Mouse (Mus musculus): ENCODE measurements around the gene Sat1. TPM values are rescaled to one million over a fixed set of nuclear protein-coding genes. Genes with fewer than 3 reads are reported as not detected.

Gene Sat1
- 67.4 and 72.4 TPM in 2 replicates for polyA plus RNA-seq (2012; rRNA removed)

GRCm38 (mm10) chrX:155216271-155216670 is at the start of gene Sat1:
Sat1 (minus strand) TSS chrX:155216449.

DNA sequence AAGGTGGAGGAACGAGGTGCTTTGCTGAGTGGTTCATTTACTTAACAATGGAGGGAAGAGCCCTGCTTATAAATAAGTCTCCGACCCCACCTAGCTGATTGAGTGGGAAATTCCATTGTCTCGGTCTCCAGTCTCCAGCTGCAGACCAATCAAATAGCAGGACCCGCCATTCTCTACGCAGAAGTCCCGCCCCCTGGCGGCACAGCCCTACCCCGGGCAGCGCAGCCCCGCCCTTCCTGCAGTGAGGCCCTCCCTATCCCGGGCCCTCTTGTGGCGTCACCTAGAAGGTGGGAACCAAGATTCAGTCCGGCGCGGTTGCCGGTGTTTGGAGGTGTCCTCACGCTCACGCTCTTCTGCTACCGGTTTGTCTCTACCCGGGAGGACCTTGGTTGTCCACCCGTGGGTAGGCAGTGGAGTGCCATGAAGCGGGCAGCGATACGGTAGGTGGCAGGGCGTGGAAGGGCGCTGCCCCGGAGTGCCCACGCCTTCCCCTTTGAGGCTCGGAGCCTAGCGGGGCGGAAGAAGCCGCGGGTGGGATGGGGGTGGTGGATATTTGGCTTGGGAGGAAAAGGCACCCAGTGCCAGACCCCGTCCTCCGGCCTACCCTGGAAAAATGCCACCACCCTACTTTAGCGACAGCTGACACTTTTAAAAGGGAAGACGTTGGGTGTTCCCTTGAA is 46.1 kb upstream of the Sat1 start, which contains the start of gene Acot9:
Acot9 (plus strand) TSS at position 209 of the 680 bp plus-strand sequence.

Other genes with a start within 250 kb of the Sat1 start
- not detected in 2 replicates for gene Magea8, start 220.6 kb downstream of the Sat1 start, polyA plus RNA-seq (2012; rRNA removed)
- gene Magea5, start 153.3 kb downstream of the Sat1 start, polyA plus RNA-seq (2012; rRNA removed): not detected in 2 replicates
- not detected in 2 replicates for gene Magea1, start 126.7 kb downstream of the Sat1 start, polyA plus RNA-seq (2012; rRNA removed)
- not detected in 2 replicates for gene Magea2, start 122.8 kb downstream of the Sat1 start, polyA plus RNA-seq (2012; rRNA removed)
- not detected in 2 replicates for gene Cldn34b2, start 88.0 kb downstream of the Sat1 start, polyA plus RNA-seq (2012; rRNA removed)
- 5.4 and 5.7 TPM in 2 replicates for gene Acot9, start 46.0 kb upstream of the Sat1 start, polyA plus RNA-seq (2012; rRNA removed)
- 163 and 187 TPM in 2 replicates for gene Prdx4, start 124.3 kb upstream of the Sat1 start, polyA plus RNA-seq (2012; rRNA removed)

Measured in liver, embryonic 18 days (tissue).